Mouse (Mus musculus) skeletal muscle tissue, adult 2 months (tissue): ENCODE results near the gene Lsr.
A peak's percentile ranks its signal among the peaks of the same experiment; 100 is the strongest.
"Not testable (repeated sequence)": the region's sequence is repeated elsewhere in the genome, so short reads cannot be mapped to it uniquely, and the experiment has no call there.

Experiments used
- DNase-seq: peaks from one replicate; pipeline ENCODE4 v3.0.0-alpha.2; 2012; ENCODE audit warnings: low read depth, low spot score

Gene Lsr

GRCm38 (mm10) chr7:30962862-30963261 is 10.4 kb downstream of the Lsr start:
- DNase-seq: no peak

- no peak for DNase-seq
Observed at GRCm38 (mm10) chr7:30959786-30960349, 13.4 kb downstream of the Lsr start.

GRCm38 (mm10) chr7:30958866-30959487 is 14.3 kb downstream of the Lsr start:
- no peak for DNase-seq

GRCm38 (mm10) chr7:30958109-30958865 is 15.0 kb downstream of the Lsr start:
- DNase-seq: no peak

- peak; percentile 89 for DNase-seq
Observed at GRCm38 (mm10) chr7:30957367-30957783, 15.9 kb downstream of the Lsr start.

GRCm38 (mm10) chr7:30956756-30957366 is 16.4 kb downstream of the Lsr start, which contains the start of gene Usf2:
Gene Usf2 (minus strand): TSS chr7:30956803.
- DNase-seq: peak; percentile 84

- DNase-seq: no peak
Observed at GRCm38 (mm10) chr7:30956357-30956751, 16.9 kb downstream of the Lsr start.

GRCm38 (mm10) chr7:30955584-30956356 is 17.5 kb downstream of the Lsr start:
- peak; percentile 91 for DNase-seq

- DNase-seq: no peak
Observed at GRCm38 (mm10) chr7:30954971-30955520, 18.2 kb downstream of the Lsr start.

GRCm38 (mm10) chr7:30954036-30954435 is 19.2 kb downstream of the Lsr start:
- no peak for DNase-seq

GRCm38 (mm10) chr7:30953459-30953858 is 19.8 kb downstream of the Lsr start:
- DNase-seq: no peak

GRCm38 (mm10) chr7:30952441-30953265 is 20.6 kb downstream of the Lsr start:
- no peak for DNase-seq

- not testable (repeated sequence) for DNase-seq
Observed at GRCm38 (mm10) chr7:30949902-30950301, 23.4 kb downstream of the Lsr start.

- no peak for DNase-seq
Observed at GRCm38 (mm10) chr7:30945876-30946275, 27.4 kb downstream of the Lsr start.

- not testable (repeated sequence) for DNase-seq
Observed at GRCm38 (mm10) chr7:30945466-30945865, 27.8 kb downstream of the Lsr start.

- not testable (repeated sequence) for DNase-seq
Observed at GRCm38 (mm10) chr7:30944706-30945105, 28.6 kb downstream of the Lsr start.

GRCm38 (mm10) chr7:30943909-30944635 is 29.2 kb downstream of the Lsr start, which contains the start of gene Hamp:
Gene Hamp (minus strand): TSS chr7:30944032.
- no peak for DNase-seq

- not testable (repeated sequence) for DNase-seq
Observed at GRCm38 (mm10) chr7:30942365-30942764, 30.9 kb downstream of the Lsr start.

GRCm38 (mm10) chr7:30940070-30940469 is 33.2 kb downstream of the Lsr start:
- DNase-seq: not testable (repeated sequence)
